Mouse (Mus musculus) inflammation-experienced regulatory T-cells, adult 16 weeks (primary cell): ENCODE measurements around the gene Mrc2. TPM values are rescaled to one million over a fixed set of nuclear protein-coding genes. Genes with fewer than 3 reads are reported as not detected.

Experiments used
- polyA plus RNA-seq: library from polyadenylated mRNA; unstranded; fragments of 100-300 nt; shearing (Covaris generic); gene quantifications from one replicate; pipeline ENCODE4 v1.2.1, GENCODE M21; 2017

Gene Mrc2
- polyA plus RNA-seq: not detected

GRCm38 (mm10) chr11:105292124-105293071 is at the start of gene Mrc2:
Gene Mrc2, plus strand, starts transcription at chr11:105292643.

Other genes with a start within 250 kb of the Mrc2 start
- not detected for gene Efcab3, start 229.1 kb upstream of the Mrc2 start, polyA plus RNA-seq
- 29.0 TPM for gene Mettl2, start 166.2 kb upstream of the Mrc2 start, polyA plus RNA-seq
- gene Gm10842, start 145.8 kb upstream of the Mrc2 start, polyA plus RNA-seq: not detected
- gene Tlk2, start 113.8 kb upstream of the Mrc2 start, polyA plus RNA-seq: 13.6 TPM
- not detected for gene March10, start 164.1 kb downstream of the Mrc2 start, polyA plus RNA-seq